Mouse (Mus musculus): ENCODE results near the gene Med23.

GRCm38 (mm10) chr10:24952549-24952948 lies 82.8 kb downstream of the Med23 start:
- TF ChIP-seq CTCF (IDR thresholded peaks at IDR 0.05; ENCODE audit: extremely low read depth, insufficient read length, insufficient replicate concordance, low read depth, low read length), result no peak
- TF ChIP-seq POLR2A (IDR thresholded peaks at IDR 0.05; ENCODE audit: low read depth, low read length), result no peak

Measured in small intestine, adult 2 months (tissue).